Mouse (Mus musculus) frontal cortex, postnatal 14 days (tissue): ENCODE measurements around the gene Cdk5rap2.

Source experiments
- DNase-seq, 2 experiments: peaks; one replicate each; pipeline ENCODE4 v3.0.0; 2022; ENCODE audit warnings: low spot score in 2 of 2

Cdk5rap2 gene

DNA sequence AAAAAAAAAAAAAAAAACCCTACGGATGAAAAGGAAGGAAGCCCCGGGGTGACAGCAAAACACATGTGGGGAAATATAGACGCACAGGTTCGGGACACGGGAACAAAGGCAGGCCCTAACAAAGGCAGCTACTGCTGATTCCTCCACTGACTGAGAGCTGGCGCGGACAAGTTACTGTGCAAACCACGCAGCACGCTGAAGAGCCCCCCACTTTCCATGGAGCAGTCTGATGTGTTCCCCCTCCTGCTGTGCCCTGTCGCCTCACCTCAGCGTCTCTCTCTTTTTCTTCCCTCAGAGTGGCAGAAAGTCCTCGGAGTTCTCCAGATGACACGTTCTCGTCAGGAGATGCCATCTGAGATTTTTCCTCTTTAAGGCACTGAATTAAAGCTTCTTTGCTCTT lies 55.8 kb downstream of the Cdk5rap2 start:
- DNase-seq: no peak

DNA sequence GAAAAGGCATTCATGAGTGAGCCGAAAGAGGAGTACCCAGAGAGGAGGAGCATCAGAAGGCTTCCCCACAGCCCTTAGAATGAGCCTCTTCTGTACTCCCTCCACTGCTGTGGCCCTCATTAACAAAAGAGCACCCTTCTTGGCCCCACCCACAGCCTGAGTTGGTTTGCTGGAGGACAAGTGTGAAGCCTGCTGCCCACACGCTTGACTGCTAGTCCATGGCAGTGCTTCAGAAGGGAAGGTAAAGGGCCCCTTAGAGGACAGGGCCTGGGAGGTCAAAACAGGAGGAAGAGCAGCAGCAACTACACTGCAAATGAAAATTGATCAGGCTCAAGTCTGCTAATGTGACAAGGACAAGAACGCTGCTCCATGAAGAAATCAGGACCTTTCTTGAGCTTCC lies 56.6 kb downstream of the Cdk5rap2 start:
- DNase-seq: no peak

DNA sequence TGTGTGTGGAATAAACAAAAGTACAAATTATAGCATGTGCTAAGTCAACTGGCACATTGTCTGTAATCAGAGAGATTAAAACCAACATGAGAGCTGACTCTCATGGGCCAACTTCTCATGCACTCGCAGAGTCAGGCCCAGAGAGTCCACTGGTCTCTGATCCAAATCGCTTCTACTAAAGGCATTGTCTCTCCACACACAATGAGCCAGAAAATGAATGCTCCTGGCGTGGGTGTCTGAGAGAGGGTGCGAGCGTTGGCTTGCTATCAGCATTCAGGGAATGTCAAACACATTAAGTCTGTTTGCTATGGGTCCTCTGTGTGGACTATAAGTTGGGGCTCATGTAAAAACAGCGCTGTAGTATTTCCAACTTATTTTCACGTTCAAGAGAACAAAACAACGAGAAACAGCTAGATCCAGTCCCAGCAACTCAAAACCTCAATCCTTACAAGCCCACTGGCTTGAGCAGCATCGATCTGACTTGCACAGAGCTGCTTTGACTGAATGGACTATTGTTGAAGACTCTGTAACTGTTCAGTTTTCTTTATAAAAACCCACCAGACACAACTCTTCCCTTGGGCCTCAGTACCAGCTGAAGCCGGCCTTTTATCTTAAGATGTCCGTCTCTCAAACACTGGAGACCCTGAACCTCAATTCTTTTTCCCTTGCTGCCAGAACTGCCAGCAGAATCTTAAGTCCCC lies 74.6 kb downstream of the Cdk5rap2 start:
- DNase-seq: no peak

DNA sequence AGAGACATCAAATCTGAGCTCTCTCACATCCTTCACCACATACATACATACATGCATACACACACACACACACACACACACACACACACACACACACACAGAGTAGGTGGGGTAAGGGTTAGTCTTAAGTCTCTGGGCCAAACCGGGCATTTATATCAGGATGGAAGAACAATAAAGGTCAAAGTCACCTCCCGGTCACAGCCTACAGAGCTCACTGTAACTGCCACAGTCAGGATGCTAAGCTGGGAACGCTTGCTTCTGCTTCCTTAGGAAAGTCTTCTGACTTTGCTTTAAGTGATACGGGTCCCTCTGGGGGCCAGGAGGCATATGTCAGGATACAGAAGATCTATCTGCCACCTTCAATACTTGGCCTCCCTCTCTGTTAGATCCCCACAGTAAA lies 75.2 kb downstream of the Cdk5rap2 start:
- no peak for DNase-seq

DNA sequence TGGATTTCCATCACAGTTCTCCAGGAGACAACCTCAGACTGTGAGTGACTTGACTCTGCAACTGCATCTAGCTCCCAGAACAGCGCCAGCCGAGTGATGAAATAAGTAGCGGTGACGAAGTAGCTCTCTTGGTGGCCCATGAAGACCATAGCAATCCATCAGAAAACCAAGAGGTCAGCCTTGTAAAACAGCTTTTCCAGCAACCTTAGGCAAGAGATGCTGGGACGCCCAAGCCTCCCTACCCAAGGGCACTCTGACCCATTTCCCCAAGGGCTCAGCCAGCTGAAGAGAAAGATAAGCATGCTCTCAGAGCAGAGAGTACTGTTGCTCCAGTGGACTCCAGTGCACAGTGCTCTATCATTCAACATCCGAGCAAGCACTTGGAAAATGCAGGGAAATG lies 77.3 kb downstream of the Cdk5rap2 start:
- DNase-seq: no peak

DNA sequence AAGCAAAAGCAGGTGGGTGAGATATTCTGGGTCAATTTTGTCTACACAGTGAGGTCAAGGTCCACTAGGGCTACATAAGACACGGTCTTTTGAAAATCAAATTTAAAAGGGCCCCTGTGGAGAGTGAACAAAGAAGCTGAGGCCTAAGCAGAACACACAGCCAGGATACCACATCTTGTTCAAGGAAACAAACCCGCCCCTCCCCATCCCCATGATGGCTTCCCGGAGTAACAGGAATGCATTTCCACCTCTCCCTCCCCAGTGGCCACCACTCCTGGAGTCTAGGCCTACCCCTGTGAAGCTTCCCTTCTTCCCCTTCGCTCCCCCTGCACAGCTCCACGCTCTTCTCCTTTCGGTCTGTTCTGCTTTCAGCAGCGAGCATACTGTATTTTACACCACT lies 77.7 kb downstream of the Cdk5rap2 start:
- DNase-seq: no peak

DNA sequence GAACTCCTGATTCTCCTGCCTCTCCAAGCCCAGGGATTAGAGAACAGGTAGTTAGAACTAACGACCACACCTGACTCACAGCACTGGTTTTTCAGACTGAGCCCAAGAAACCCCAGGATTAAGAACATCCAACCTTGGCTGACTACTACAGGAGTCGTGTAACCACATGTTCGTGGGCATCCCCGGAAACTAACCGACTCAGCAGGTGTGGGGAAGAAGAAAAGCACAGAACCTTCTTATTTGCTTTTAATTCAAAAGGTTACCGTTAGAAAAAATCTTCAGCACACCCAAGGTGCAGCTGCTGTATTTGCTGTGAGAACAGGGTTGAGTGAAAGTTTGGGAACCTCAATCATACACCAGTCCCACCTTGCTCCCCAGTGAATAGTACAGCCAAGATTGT lies 79.1 kb downstream of the Cdk5rap2 start:
- DNase-seq: no peak

DNA sequence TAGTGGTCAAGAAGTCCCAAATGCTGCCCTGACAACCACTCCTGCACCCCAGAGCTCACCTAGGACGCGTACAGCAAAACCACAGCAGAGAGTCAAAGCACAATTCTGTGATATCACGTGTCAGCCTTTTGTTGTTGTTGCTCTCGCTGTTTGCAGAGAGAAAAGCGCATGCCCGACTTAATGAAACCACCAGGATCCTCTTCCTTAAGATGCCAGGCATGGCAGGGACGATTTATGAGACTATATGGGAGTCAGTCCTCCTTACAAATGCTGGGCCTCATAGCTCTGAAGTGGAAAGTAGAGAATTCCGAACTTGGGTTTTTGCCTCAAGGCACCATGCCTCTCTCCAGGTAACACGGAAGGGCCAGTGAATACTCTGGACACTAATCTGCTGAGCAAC lies 82.2 kb downstream of the Cdk5rap2 start:
- DNase-seq: no peak

DNA sequence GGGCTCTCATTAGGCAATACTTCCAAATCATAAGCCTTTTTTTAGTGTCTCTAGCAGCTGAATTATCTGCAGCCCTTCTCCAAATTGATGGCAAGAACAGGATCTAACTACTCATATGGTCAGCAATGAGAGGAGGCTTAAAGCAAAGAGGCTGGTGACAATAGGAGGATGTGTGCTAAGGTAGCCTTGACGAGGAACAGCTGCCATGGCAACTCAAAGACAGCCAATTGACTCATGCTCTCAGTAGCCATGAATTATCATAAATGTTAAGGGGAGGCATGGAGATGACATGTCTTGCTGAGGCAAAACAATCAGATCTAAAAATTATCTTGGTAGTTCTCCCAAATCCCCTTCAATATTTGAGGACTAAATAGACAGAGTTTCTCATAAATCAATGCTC lies 82.8 kb downstream of the Cdk5rap2 start:
- no peak for DNase-seq

DNA sequence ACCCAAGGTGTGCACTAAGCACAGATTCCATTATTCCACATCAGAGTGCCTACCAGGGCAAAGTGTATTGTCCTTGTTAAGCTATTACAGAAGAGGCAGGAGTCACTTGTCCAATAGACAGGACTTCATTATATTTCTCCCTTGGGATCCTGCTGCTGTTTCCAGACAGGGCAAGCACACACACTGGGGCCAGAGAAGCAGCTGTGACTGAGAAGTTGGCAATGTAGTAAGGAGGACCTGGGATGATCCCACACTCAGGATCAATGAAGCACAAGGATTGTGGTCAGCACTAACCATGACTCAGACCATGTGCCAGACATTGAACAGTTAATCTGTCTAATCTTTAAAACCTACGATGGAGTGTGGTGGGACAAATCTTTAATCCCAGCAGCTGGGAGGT lies 88.7 kb downstream of the Cdk5rap2 start:
- no peak for DNase-seq

DNA sequence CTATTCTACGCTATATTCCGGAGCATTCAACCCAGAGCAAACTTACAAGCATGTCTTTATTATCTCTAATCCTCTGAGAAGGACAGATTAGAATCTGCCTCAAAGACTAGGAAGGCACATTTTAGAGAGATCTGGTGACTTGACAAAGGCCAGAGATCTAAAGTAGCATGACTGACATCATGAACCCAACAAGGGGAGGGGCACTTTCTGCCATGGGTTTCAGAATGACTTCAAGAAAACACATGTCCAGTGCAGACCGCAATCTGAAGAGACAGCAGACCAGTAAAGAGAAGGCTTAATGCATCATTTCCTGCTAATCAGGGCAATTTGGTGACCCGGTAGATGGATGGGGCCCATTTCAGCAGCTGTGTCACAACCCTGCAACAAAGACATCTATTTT lies 98.1 kb downstream of the Cdk5rap2 start:
- no peak for DNase-seq

DNA sequence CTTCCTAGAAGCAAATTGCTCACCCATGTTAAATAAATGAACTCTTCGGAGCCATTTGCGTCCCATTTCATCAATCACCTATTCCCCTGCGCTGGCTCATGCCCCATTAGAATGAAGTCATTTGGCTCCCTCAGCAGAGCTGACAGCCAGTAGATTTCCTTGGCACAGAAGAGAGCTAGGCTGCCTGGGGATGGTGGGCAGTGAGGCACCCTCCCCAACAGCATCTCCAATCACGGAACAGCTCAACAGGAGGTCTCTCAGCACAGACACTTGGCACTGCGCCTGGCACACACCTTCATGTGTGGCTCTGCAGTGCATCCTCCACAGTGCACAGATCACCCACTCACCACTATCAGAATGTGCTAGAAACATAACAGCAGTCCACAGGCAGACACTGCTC lies 98.7 kb downstream of the Cdk5rap2 start:
- peak in 1 of 2 experiments; percentile 23 for DNase-seq

DNA sequence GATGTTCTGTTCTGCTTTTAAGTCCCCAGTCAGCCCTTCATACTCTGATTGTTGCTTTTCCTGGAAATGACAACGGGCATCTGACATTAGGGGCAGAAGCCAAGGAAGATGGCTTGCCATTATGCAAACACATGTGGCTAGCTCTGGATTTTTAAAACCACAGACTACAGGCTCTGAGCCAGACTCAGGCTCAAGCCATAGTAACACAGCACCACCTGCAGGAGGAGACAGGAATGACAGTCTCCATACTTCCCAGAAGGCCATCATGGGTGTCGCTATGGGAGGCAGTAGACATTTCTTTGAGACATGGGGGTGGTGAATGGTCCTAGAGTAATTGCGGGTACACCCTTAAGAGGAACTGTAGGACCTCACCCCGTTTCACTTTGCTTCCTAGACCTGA lies 103.0 kb downstream of the Cdk5rap2 start:
- DNase-seq: peak; percentile 52 to 73

DNA sequence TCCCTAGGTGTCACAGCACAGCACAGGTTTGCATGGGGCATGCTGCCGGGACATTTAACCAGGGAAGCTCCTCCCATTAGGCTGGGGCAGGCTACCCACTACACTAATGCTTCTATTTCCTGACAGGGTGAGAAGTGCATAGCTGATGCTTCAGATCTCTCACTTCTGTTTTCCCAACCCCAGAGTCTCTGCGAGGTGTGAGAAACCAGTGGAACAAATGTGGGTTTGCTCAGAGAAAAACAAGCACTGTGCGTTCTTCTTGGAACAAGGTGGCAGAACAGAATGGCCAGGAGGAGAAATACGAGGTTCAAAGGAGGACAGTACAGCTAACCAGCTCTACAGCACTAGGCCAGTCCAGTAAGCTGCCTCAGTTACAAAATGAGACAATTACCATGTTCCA lies 106.4 kb downstream of the Cdk5rap2 start:
- no peak for DNase-seq

DNA sequence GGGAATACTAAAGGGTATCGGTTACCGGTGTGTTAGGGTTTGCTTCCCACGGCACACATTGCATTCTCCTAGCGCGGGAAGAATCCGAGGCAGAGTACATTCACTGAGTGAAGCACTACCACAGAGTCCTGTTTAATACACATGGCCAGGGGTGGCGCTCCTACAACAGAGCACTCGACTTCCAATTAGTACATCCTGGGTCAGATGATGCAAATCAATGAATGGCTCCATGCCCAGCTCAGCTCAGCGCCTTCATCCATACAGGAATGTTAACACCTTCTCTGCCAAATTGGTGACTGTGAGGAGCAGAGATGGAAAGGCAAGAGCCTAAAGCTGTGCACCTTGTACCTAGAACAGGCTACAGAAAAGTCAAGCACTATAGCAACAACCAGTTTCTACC lies 109.1 kb downstream of the Cdk5rap2 start:
- DNase-seq: no peak

DNA sequence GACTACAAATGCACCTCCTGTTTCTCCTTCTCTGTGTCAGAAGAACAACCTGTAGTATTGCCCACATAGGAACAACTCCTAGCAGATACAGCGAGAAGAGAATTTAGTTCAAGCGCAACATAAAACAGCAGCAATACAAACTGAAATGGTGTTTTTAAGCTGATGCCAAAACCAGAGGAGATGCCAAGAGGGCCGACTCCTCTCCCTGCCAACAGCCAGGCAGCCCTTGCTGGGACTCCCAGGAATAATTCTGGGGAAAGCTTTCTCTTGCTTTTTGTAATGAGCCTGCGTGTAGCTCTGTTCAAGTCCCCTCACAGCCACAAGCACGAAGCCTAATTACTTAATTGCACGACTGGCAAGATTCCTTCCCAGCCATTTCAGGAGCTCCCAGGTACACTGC lies 120.9 kb downstream of the Cdk5rap2 start:
- no peak for DNase-seq

DNA sequence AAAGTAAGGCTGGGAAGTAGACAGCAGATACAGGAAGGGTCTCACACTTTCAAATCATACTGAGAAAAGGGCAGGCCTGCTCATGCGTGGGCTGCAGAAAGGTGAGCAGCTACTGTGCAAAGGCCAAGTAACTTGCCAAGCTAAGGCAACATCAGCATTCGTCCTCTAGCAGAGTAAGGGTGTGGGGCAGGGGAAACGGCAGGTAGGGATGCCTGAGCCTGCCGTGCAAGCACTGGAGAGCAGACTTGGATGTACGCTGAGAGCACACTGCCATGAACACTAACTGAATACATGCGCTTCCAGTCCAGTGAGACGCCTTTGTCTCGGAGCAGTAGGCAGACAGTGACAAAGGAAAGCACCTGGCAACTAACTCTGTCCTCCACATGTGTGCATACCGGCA lies 127.1 kb downstream of the Cdk5rap2 start:
- no peak for DNase-seq

DNA sequence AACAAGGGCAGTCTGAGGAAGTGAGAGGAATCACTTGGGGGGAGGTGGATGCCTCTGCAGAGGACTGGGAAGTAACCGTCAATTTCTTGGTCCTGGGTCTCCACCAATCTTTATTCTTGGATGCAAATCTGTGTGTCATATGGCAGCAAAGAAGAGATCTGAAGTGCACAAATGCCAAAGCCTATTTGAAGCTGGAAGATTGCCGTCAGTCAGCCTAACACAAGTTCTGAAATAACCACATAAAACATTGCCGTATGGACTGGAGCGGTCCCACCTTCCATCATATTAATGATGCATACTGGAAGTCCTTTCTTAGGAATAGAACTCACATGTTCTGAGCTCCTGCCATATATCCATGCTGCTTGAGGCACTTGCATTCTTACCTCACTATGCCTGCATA lies 131.4 kb downstream of the Cdk5rap2 start:
- DNase-seq: no peak

DNA sequence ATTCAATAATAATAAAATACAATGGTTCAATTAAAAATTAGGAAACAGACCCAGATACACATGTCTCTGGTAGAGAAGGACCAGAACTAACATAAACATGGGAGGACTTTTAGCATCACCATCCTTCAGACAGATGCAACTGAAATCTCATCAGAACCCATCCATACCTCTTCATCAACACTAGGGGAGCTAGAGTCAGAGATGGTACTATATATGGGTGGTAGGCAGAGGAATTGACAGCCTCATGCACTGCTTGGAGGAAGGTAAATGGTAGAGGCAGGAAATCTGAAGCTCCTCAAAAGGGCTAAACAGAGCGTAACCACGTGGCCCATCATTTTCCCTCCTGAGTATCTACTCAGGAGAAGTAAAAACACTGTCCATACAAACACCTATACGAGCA lies 132.2 kb downstream of the Cdk5rap2 start:
- no peak for DNase-seq

DNA sequence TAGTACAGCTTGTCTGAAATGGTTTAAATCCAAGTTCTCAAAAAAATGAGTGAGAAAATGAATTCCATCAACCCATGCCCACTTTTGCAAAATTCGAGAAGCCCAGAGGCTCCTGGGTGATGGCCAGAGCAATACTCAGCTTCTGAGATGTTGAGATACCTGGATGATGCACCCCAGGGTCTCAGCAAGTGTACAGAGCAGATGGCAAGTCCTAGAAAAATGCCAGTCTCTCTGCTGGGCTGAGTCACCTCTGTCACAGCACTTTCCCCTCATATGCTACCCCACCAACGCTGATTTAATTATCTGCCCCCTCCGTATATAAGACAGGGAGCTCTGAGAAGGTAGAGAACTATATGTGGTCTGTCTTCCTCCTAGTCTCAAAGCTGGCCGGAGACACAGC lies 137.3 kb downstream of the Cdk5rap2 start:
- no peak for DNase-seq

DNA sequence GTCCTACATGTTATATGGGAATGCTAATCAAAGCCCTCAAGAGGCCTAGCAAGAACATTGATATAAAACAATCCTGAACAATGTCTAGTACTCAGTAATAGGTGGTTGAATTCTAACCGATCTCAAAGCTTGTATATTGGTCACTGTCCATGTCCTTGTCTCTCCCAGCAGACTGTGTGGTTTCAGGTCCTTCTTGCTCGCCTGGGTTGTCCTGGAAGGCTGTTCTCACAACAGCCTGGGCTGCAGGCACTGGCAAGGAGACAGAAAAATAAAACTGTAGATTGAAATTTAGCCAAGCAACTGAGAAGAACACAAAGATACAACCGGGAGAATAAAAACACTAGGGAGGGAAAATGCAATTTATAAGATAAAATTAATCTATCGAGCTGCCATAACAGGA lies 137.7 kb downstream of the Cdk5rap2 start:
- no peak for DNase-seq

DNA sequence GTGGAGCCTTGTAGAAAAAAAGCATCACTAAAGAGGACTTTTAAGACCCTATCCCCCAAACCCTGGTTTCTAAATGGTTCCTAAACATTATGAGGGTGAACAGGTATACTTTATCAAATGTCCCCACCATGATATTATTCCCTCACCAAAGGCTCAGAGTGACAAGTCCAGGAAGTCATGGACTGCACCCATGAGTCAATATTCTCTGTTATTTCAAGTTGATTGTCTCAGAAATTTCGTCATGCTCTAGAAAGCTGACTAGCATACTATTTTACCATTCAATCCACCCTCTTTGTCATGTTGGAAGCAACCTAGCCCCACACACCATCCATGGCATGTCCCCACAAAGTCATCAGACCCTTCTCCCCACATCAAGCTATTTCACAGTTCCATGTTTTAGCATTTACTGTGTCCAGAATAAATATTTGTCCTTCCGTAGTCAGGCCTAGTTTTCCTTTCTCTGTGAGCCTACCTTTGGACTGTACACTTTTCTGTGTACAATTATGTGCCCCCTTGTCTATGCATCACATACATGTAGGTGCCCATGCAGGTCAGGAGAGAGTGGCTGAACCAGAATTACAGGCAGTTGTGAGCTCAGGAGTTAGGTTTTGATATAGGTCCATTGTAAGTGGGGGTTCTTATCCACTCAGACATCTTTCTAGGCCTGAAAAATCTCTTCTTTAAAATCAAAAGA lies 142.9 kb downstream of the Cdk5rap2 start:
- DNase-seq: no peak

DNA sequence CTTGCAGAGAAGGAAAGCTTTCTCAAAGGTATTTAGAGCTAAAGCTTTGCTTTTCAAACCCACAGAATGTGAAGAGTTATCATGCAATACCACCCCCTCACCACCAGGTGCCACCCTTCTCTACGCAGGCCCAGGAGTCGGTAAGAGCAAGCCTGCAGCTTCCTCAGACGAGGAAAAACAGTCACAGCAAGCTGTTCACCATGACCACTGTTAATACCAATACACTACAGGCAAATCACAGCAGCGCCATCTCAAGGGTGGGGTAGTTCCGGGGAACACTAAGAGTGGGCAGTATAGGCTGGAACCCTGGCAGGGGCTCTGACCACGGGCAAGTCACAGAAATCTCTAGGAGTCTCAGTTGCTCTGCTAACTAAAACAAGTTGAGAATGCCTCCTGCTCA lies 145.0 kb downstream of the Cdk5rap2 start:
- DNase-seq: peak in 1 of 2 experiments; percentile 55

DNA sequence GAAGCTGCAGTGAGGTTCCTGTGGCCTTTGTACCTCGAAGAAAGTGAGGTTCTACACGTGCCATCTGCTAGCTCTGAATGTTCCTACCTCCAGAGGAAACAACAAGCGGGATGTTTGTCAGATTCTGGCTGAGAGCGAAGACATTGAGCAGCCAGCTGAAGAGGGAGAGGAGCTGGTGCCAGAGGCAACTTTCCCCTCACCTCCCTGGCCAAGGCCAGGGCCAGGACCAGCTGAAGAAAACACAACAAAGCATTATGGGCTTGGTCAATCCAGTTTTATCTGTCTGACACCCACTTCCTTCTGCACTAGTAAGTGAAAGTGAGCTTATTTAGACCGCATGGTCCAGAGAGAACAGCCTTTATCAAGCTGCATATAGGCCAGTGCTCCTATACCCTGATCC lies 147.4 kb downstream of the Cdk5rap2 start:
- DNase-seq: no peak
